Mouse (Mus musculus) G1E (cell line): ENCODE data around the gene Zmynd11. TPM values are rescaled to one million over a fixed set of nuclear protein-coding genes. Genes with fewer than 3 reads are reported as not detected.

Source experiments
- ATAC-seq: 2 replicates; pipeline ENCODE4 v1.8.0; 2016; ENCODE audit warnings: mild to moderate bottlenecking; ENCODE audit not compliant: insufficient number of reproducible peaks, poor library complexity, low FRiP score, severe bottlenecking; ENCODE audit errors: extremely low read depth
- DNase-seq: peaks from one replicate; pipeline ENCODE4 v3.0.0; 2012; ENCODE audit warnings: low spot score
- H3K27me3 ChIP-seq: 2 replicates; pipeline ENCODE4 v1.6.1; 2012; ENCODE audit warnings: mild to moderate bottlenecking, low read length, inconsistent platforms; ENCODE audit not compliant: insufficient read depth
- H3K36me3 ChIP-seq: replicated peaks from 2 replicates; pipeline ENCODE3; 2012; ENCODE audit warnings: mild to moderate bottlenecking, inconsistent platforms
- H3K4me1 ChIP-seq: 2 replicates; pipeline ENCODE4 v1.6.1; 2012; ENCODE audit warnings: low read depth, low read length, inconsistent platforms, mixed read lengths; ENCODE audit not compliant: insufficient read depth
- H3K4me3 ChIP-seq: 2 replicates; pipeline ENCODE4 v1.5.1; 2012; ENCODE audit warnings: low read depth, mild to moderate bottlenecking, inconsistent platforms, low read length, moderate library complexity, mixed read lengths
- H3K9me3 ChIP-seq: replicated peaks from 2 replicates; pipeline ENCODE4 v1.6.1; 2012; ENCODE audit warnings: inconsistent platforms
- CTCF ChIP-seq: IDR thresholded peaks from 2 replicates; pipeline ENCODE4 v1.5.1; 2012; ENCODE audit warnings: low read depth, low read length, inconsistent platforms, mixed read lengths
- GATA1 ChIP-seq: IDR thresholded peaks from 2 replicates; pipeline ENCODE4 v1.6.1; 2012; ENCODE audit warnings: borderline replicate concordance, low read length, inconsistent platforms, mixed read lengths
- GATA2 ChIP-seq: IDR thresholded peaks from 2 replicates; pipeline ENCODE4 v1.6.1; 2012; ENCODE audit warnings: low read depth, low read length, inconsistent platforms, borderline replicate concordance
- POLR2AphosphoS5 ChIP-seq: IDR thresholded peaks from 2 replicates; pipeline ENCODE4 v1.6.1; 2012; ENCODE audit warnings: low read depth, low read length, inconsistent platforms; ENCODE audit not compliant: insufficient replicate concordance
- TAL1 ChIP-seq: conservative IDR thresholded peaks from 2 replicates; pipeline ENCODE4 v1.6.1; 2012; ENCODE audit warnings: low read depth, low read length, inconsistent platforms, mixed read lengths
- polyA plus RNA-seq: library from polyadenylated mRNA; stranded (reverse); fragments of >175 nt; gene quantifications from 2 replicates; pipeline ENCODE4 v1.2.3, GENCODE M21; 2012
- total RNA-seq, 2 experiments: library from RNA; stranded (forward) in 1 of 2; stranded (reverse) in 1 of 2; fragments of 200-1000 nt in 1 of 2; fragments of >200 nt in 1 of 2; fragmentation: Nextera tagmentation in 1 of 2; gene quantifications; 2 replicates each; pipeline ENCODE4 v1.2.3; 2014 to 2017

Zmynd11 gene
- total and polyA plus RNA-seq, 3 experiments, result 23.8 to 90.0 (median 76.9) TPM

DNA sequence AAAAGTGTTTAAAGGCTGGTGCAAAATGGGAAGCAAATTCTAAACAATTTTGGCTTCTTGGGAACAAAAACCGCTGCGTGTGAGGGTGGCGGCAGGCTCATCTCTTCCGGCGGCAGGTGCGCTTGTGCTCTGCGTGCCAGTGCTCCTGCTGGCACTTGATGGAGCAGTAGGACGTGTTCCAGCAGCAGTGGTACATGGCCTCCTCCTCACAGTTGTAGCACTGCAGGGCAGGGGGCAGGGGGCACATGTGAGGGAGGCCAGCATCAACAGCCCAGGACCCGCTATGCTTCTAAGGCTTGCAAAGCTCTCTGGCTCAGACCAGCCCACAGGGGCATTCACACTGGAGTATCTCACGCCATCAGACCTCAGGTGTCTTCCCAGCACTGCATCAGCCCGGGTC lies 78.4 kb downstream of the Zmynd11 start:
- Histone ChIP-seq H3K4me3 (no peak overlapping the region), H3K36me3 (peaks cover 89% of the 10 kb centered on the region)

GRCm38 (mm10) chr13:9686261-9686660 lies 78.9 kb downstream of the Zmynd11 start:
- no peaks in the 10 kb centered on the region for H3K27me3 ChIP-seq
- ATAC-seq (no peak), DNase-seq (no peak)
- peaks cover 87% of the 10 kb centered on the region for H3K36me3 ChIP-seq
- no peaks in the 10 kb centered on the region for H3K9me3 ChIP-seq
- H3K4me3 ChIP-seq, result no peak overlapping the region
- H3K4me1 ChIP-seq, result no peaks in the 10 kb centered on the region
- no peak for TF ChIP-seq CTCF
- TF ChIP-seq GATA2, result no peak
- no peak for TF ChIP-seq POLR2AphosphoS5
- no peak for TF ChIP-seq GATA1
- no peak for TF ChIP-seq TAL1

More for the DNA sequence above, 78.4 kb downstream of the Zmynd11 start:
- H3K4me1 ChIP-seq, result no peaks in the 10 kb centered on the region
- H3K27me3 ChIP-seq, result no peaks in the 10 kb centered on the region
- no peaks in the 10 kb centered on the region for H3K9me3 ChIP-seq
- TF ChIP-seq GATA2 (no peak), TAL1 (no peak), GATA1 (no peak), CTCF (no peak)
- ATAC-seq (no peak), DNase-seq (no peak)

GRCm38 (mm10) chr13:9684153-9684923 lies 80.8 kb downstream of the Zmynd11 start:
- DNase-seq (no peak), ATAC-seq (no peak)
- no peaks in the 10 kb centered on the region for H3K4me1 ChIP-seq
- peaks cover 69% of the 10 kb centered on the region for H3K36me3 ChIP-seq
- H3K4me3 ChIP-seq, result no peak overlapping the region
- TF ChIP-seq POLR2AphosphoS5 (no peak), GATA1 (no peak), TAL1 (no peak), CTCF (no peak)
- no peaks in the 10 kb centered on the region for H3K9me3 ChIP-seq
- no peaks in the 10 kb centered on the region for H3K27me3 ChIP-seq

- H3K36me3 ChIP-seq, result peaks cover 59% of the 10 kb centered on the region
- H3K27me3 ChIP-seq, result no peaks in the 10 kb centered on the region
- TF ChIP-seq TAL1, result no peak
- TF ChIP-seq POLR2AphosphoS5, result no peak
- no peak for TF ChIP-seq CTCF
- TF ChIP-seq GATA1, result no peak
- TF ChIP-seq GATA2, result no peak
- no peaks in the 10 kb centered on the region for H3K4me1 ChIP-seq
- no peak for ATAC-seq
- H3K4me3 ChIP-seq, result no peak overlapping the region
- H3K9me3 ChIP-seq, result no peaks in the 10 kb centered on the region
- DNase-seq, result no peak
Measured at GRCm38 (mm10) chr13:9683280-9683679, 81.8 kb downstream of the Zmynd11 start.

DNA sequence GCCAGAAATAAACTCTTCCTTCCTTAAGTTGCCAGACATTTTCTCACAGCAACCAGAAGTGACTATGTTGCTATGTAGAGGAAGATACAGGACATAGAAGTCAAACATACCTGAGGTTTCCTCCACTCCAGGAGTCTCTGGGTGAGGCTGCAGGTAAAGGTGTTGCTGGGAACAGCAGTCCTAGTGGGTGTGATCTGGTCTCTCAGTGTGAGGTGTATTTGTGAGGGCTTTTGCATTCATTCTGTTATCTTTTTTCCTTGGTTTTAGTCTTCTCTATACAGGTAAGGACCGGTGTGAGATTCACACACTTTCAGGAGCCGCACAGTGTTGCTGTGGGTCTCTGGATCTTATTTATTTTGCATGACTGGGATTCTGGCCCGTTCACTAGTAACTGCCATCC lies 83.6 kb downstream of the Zmynd11 start:
- DNase-seq (no peak), ATAC-seq (no peak)
- Histone ChIP-seq H3K4me3 (no peak overlapping the region), H3K9me3 (no peaks in the 10 kb centered on the region), H3K27me3 (no peaks in the 10 kb centered on the region), H3K4me1 (no peaks in the 10 kb centered on the region), H3K36me3 (peaks cover 41% of the 10 kb centered on the region)
- no peak for TF ChIP-seq GATA2
- no peak for TF ChIP-seq TAL1
- no peak for TF ChIP-seq POLR2AphosphoS5
- no peak for TF ChIP-seq CTCF
- no peak for TF ChIP-seq GATA1

- ATAC-seq (no peak), DNase-seq (no peak)
- TF ChIP-seq CTCF (no peak), GATA1 (no peak), TAL1 (no peak), POLR2AphosphoS5 (no peak), GATA2 (no peak)
- no peaks in the 10 kb centered on the region for H3K9me3 ChIP-seq
- H3K27me3 ChIP-seq, result peaks cover 12% of the 10 kb centered on the region
- H3K4me1 ChIP-seq, result no peaks in the 10 kb centered on the region
- H3K36me3 ChIP-seq, result no peaks in the 10 kb centered on the region
- H3K4me3 ChIP-seq, result no peak overlapping the region
Measured at GRCm38 (mm10) chr13:9674126-9674525, 91.0 kb downstream of the Zmynd11 start.
